Mouse (Mus musculus) heart, postnatal 36 days (tissue): ENCODE measurements at regions not wholly inside any gene's neighbourhood (a gene's known extent, or its start where the extent isn't known, plus 50 kb on each side); places are given as distances from the start of the nearest gene placed in this dataset.

Experiments used
- DNase-seq, 2 experiments: peaks; one replicate each; pipeline ENCODE4 v3.0.0; 2021 to 2022
- intact Hi-C: fragments of 180-260 bp; cut with DNase I; formaldehyde crosslinking; loops from one replicate; pipeline ENCODE4 v1.15.1; 2025

- intact Hi-C loops = no loop called here
These were observed 73.3 kb upstream of the Lrfn2 start for GRCm38 (mm10) chr17:48858891-48859290.

DNA sequence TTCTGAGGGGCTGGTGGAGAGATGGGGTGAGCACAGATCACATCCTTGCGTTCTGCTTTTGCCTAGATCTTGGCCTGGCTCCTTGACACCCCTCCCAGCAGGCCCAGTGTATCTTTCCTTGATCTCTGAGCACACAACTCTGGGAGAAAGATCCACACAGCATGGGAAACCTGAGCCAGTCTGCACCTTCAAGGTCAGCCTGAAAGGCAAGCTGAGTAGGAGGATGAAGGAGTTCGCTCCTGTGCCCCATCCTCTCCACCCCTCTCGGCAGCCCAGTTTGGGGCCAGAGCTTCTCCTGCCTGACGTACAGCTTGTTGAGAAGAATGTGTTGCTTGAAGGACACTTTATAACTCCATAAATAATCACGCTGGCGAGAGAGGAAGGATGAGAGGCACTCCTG is 61.7 kb upstream of the Lrfn2 start:
- no peak for DNase-seq
- intact Hi-C loops = no loop called here

More at GRCm38 (mm10) chr17:48858891-48859290, 73.3 kb upstream of the Lrfn2 start:
- no peak for DNase-seq

GRCm38 (mm10) chr17:48877505-48877904 is 54.7 kb upstream of the Lrfn2 start:
- no peak for DNase-seq
- intact Hi-C loops = no loop called here

DNA sequence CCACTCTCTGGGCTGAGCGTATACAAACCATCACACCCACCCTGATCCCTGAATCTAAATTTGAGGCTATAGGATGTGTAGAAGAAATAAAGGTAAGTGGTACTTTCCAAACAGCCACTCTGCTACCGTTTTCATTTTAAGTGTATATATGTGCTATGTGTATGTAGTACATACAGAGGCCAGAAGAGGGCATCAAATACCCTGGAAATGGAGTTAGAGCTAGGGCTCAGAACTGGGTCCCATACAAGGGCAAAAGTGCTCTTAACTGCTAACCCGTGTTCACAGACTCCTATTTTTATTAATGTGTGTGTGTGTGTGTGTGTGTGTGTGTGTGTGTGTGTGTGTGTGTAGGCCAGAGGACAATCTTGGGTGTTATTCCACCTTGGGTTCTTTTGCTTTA is 51.6 kb upstream of the Lrfn2 start:
- intact Hi-C loops = no loop called here
- DNase-seq = no peak

DNA sequence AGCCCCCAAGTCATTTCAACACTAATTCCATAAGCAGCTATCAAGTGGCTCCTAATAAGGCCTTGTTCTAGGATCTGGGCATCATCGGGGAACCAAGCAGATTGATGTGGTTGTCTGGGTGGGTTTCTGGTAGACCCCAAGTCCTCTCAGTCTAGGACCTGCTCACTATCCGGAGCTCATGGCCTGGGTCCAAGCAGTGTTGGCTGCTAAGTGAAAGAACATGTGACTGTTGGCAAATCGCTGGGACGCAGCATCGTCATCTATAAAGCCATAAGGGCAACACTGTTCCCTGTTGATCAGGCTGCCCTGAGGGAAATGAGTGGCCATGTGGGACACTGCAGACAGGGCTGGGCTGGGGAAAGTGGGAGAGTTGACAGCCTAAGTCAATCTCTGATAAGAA is 50.2 kb upstream of the Lrfn2 start:
- intact Hi-C loops = no loop called here
- DNase-seq = no peak
